Mouse (Mus musculus) forebrain, embryonic 14.5 days (tissue): Measurements from ENCODE around the gene Slc25a40. TPM values are rescaled to one million over a fixed set of nuclear protein-coding genes. Genes with fewer than 3 reads are reported as not detected.
A peak's percentile ranks its signal among the peaks of the same experiment; 100 is the strongest.

Source experiments
- ATAC-seq: fragments of 200-750 bp; cut with Nextera tagmentation; 2 replicates; pipeline ENCODE4 v1.8.0; 2017; ENCODE audit warnings: mild to moderate bottlenecking, moderate library complexity
- DNase-seq: peaks from one replicate; pipeline ENCODE4 v3.0.0-alpha.2; 2015; ENCODE audit warnings: low spot score
- H3K27ac ChIP-seq: fragments of 300-500 bp; sonication (generic); 2 replicates; pipeline ENCODE4 v1.5.1; 2014; ENCODE audit warnings: low read depth, mild to moderate bottlenecking, control low read depth, low read length, moderate library complexity
- H3K27me3 ChIP-seq: fragments of 300-500 bp; sonication (generic); replicated peaks from 2 replicates; pipeline ENCODE4 v1.6.1; 2014; ENCODE audit warnings: low read length, control low read depth, mixed read lengths; ENCODE audit not compliant: control insufficient read depth, insufficient read depth
- H3K36me3 ChIP-seq: fragments of 300-500 bp; sonication (generic); 2 replicates; pipeline ENCODE4 v1.6.1; 2014; ENCODE audit warnings: low read length, control low read depth; ENCODE audit not compliant: control insufficient read depth, insufficient read depth
- H3K4me1 ChIP-seq: fragments of 300-500 bp; sonication (generic); 2 replicates; pipeline ENCODE4 v1.6.1; 2014; ENCODE audit warnings: antibody characterized with exemption, low read length, control low read depth; ENCODE audit not compliant: control insufficient read depth, insufficient read depth
- H3K4me2 ChIP-seq: fragments of 300-500 bp; sonication (generic); 2 replicates; pipeline ENCODE4 v1.6.1; 2014; ENCODE audit warnings: mild to moderate bottlenecking, control low read depth, low read length
- H3K4me3 ChIP-seq: fragments of 300-500 bp; sonication (generic); 2 replicates; pipeline ENCODE4 v1.5.1; 2014; ENCODE audit warnings: low read depth, low read length, control low read depth
- H3K9ac ChIP-seq: fragments of 300-500 bp; sonication (generic); 2 replicates; pipeline ENCODE4 v1.6.1; 2014; ENCODE audit warnings: mild to moderate bottlenecking, low read length, control low read depth, moderate library complexity
- H3K9me3 ChIP-seq: fragments of 300-500 bp; sonication (generic); replicated peaks from 2 replicates; pipeline ENCODE4 v1.6.1; 2016; ENCODE audit warnings: low read length, control low read depth, mixed read lengths; ENCODE audit not compliant: control insufficient read depth
- WGBS: fragments of 180-500 bp; shearing (Covaris S2); extraction: QIAGEN DNeasy Blood & Tissue Kit; methylation state at CpG from one replicate; pipeline ENCODE4 v1.1.7; 2014; 5-methylcytosine and 5-hydroxymethylcytosine counted together
- polyA plus RNA-seq: library from polyadenylated mRNA; unstranded; fragments of >200 nt; fragmentation: Nextera tagmentation; extraction: Ambion mirVana; gene quantifications from 2 replicates; pipeline ENCODE4 v1.2.1, GENCODE M21; 2014

The Slc25a40 gene
- polyA plus RNA-seq, result 6.8 and 7.8 TPM in 2 replicates

- Histone ChIP-seq H3K9ac (peak within 1 kb of the TSS; percentile 88), H3K4me1 (peaks cover 5% of the 10 kb centered on the region; the same call in 1 of the 2 replicates), H3K27ac (peak within 1 kb of the TSS; percentile 78), H3K27me3 (no peaks in the 10 kb centered on the region), H3K36me3 (peaks cover 22% of the 10 kb centered on the region), H3K9me3 (no peaks in the 10 kb centered on the region), H3K4me2 (peak within 1 kb of the TSS; percentile 64), H3K4me3 (peak within 1 kb of the TSS; percentile 71)
- ATAC-seq, result peak; percentile 97
- WGBS, result under 1% methylated on average over 76 of the region's 93 CpGs
- DNase-seq, result peak; percentile 94
Observed at GRCm38 (mm10) chr5:8422157-8422931, at the start of gene Slc25a40, which contains the start of gene Dbf4. Gene Slc25a40 (plus strand): TSS chr5:8422850. Gene Dbf4 (minus strand): TSS chr5:8422716.

DNA sequence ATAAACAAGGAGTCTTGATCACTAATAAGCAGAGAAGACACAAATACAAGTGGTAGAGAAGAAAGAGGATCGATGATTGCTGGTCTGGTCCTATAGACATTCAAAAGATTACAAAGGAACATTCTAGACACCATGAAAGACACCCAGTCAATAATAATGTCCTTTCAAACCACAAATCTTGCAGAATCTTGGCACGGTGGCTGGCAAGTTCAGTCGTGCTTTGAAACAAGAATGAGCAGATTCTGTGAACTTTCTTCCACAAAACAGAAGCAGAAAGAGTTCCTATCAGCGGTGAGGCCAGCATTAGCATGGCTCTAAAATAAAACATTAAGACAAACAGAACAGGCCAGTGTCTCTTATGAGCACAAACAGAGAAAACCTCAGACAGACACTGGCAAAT is 49.2 kb upstream of the Slc25a40 start:
- Histone ChIP-seq H3K4me1 (no peaks in the 10 kb centered on the region), H3K9ac (no peak overlapping the region), H3K9me3 (no peaks in the 10 kb centered on the region), H3K4me2 (no peak overlapping the region), H3K36me3 (no peaks in the 10 kb centered on the region), H3K4me3 (no peak overlapping the region), H3K27me3 (no peaks in the 10 kb centered on the region), H3K27ac (no peak overlapping the region)
- DNase-seq (no peak), ATAC-seq (no peak)
- 75% methylated on average over 4 of the region's 4 CpGs for WGBS

DNA sequence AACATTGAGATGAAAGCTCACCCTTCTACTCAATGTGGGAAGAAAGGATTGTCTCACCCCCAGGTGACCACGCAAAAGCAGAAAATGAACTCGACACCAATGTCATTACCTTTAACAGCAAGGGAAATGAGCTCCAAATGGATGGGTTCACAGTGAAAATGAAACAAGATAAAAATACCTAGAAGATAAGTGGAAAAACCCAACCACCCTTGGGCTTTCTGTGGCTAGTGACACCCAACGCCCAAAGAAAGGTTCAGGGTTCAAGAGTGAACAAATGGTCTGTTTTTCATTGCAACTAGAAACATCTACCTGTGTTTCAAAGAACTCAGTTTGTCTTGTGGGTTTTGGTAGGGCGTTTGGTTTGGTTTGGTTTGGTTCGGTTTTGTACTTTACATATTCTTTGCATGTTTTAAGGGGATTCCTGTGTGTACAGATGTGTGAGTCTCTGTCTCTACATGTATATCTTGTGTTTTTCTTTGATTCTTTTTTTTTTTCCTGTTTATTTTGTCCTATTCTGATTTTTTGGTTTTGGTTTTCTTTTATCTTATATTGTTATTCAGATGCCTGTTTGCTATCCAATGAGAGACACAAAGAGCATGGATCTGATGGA is 48.2 kb upstream of the Slc25a40 start:
- no peak overlapping the region for H3K4me3 ChIP-seq
- DNase-seq, result no peak
- no peaks in the 10 kb centered on the region for H3K4me1 ChIP-seq
- H3K9ac ChIP-seq, result no peak overlapping the region
- no peaks in the 10 kb centered on the region for H3K27me3 ChIP-seq
- no peaks in the 10 kb centered on the region for H3K36me3 ChIP-seq
- H3K27ac ChIP-seq, result no peak overlapping the region
- no peak for ATAC-seq
- H3K4me2 ChIP-seq, result no peak overlapping the region
- 87% methylated on average over 5 of the region's 5 CpGs for WGBS
- no peaks in the 10 kb centered on the region for H3K9me3 ChIP-seq

- WGBS, result 72% methylated on average over 1 of the region's 1 CpGs
- no peak overlapping the region for H3K4me3 ChIP-seq
- ATAC-seq, result no peak
- peaks cover 22% of the 10 kb centered on the region for H3K36me3 ChIP-seq
- no peak overlapping the region for H3K4me2 ChIP-seq
- H3K27me3 ChIP-seq, result no peaks in the 10 kb centered on the region
- no peak for DNase-seq
- H3K4me1 ChIP-seq, result no peaks in the 10 kb centered on the region
- no peaks in the 10 kb centered on the region for H3K9me3 ChIP-seq
- H3K9ac ChIP-seq, result no peak overlapping the region
- H3K27ac ChIP-seq, result no peak overlapping the region
Observed at GRCm38 (mm10) chr5:8393891-8394583, 28.6 kb upstream of the Slc25a40 start.

GRCm38 (mm10) chr5:8397587-8398249 is 24.9 kb upstream of the Slc25a40 start:
- H3K27me3 ChIP-seq, result no peaks in the 10 kb centered on the region
- H3K4me1 ChIP-seq, result no peaks in the 10 kb centered on the region
- H3K36me3 ChIP-seq, result peaks cover 37% of the 10 kb centered on the region
- no peaks in the 10 kb centered on the region for H3K9me3 ChIP-seq
- no peak overlapping the region for H3K4me3 ChIP-seq
- ATAC-seq (no peak), DNase-seq (no peak)
- H3K4me2 ChIP-seq, result no peak overlapping the region
- WGBS, result 93% methylated on average over 13 of the region's 13 CpGs
- H3K9ac ChIP-seq, result no peak overlapping the region
- no peak overlapping the region for H3K27ac ChIP-seq

DNA sequence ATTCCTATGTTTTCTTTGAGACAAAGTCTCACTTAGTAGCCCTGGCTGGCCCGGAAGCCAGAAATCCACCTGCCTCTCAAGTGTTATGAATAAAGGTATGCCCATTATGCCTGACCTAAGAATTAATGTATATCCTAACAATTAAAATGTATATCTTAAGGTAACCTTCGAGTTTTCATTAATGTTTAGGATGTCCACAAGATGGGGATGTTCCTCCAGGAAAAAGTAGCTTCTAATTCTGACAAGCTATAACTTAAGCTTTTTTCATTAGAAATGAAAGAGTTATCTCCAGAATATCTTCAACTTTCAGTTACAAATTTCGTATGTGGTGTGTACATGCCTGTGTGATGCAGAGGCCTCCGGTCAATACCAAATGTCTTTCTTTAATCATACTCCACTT is 13.9 kb upstream of the Slc25a40 start:
- no peak overlapping the region for H3K27ac ChIP-seq
- no peaks in the 10 kb centered on the region for H3K27me3 ChIP-seq
- DNase-seq (peak; percentile 5), ATAC-seq (no peak)
- no peak overlapping the region for H3K4me3 ChIP-seq
- H3K9ac ChIP-seq, result no peak overlapping the region
- H3K4me2 ChIP-seq, result no peak overlapping the region
- 90% methylated on average over 4 of the region's 4 CpGs for WGBS
- peaks cover 41% of the 10 kb centered on the region for H3K36me3 ChIP-seq
- no peaks in the 10 kb centered on the region for H3K9me3 ChIP-seq
- no peaks in the 10 kb centered on the region for H3K4me1 ChIP-seq

- no peak for ATAC-seq
- Histone ChIP-seq H3K9ac (no peak overlapping the region), H3K27me3 (no peaks in the 10 kb centered on the region), H3K4me1 (peaks cover 3% of the 10 kb centered on the region; the same call in 1 of the 2 replicates), H3K9me3 (no peaks in the 10 kb centered on the region), H3K27ac (no peak overlapping the region), H3K4me2 (no peak overlapping the region), H3K36me3 (peaks cover 36% of the 10 kb centered on the region), H3K4me3 (no peak overlapping the region)
- no peak for DNase-seq
- 87% methylated on average over 3 of the region's 3 CpGs for WGBS
Observed at GRCm38 (mm10) chr5:8416683-8417413, 5.8 kb upstream of the Slc25a40 start.

DNA sequence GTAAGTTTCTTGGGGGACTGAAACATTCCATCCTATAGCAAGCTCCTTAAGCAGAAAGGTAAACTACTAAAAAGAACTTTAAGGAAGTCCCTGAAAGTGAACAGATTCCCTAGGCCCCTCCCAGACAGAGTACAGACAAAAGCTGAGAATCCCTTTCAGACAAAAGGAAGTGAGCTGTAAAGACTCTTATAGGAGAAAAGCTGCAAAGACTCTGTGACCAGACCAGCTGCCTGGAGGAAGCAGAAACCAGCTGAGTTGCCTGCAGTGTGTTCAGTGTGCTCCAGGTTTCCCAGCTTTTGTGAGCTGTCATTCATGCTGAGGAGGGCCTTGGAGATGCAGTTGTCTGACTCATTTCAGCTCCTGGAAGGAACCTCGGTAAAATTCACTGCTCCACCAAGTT is 5.2 kb upstream of the Slc25a40 start:
- no peak overlapping the region for H3K4me2 ChIP-seq
- H3K4me3 ChIP-seq, result no peak overlapping the region
- H3K27me3 ChIP-seq, result no peaks in the 10 kb centered on the region
- H3K9me3 ChIP-seq, result no peaks in the 10 kb centered on the region
- WGBS, result 41% methylated on average over 1 of the region's 1 CpGs
- H3K9ac ChIP-seq, result no peak overlapping the region
- H3K36me3 ChIP-seq, result peaks cover 36% of the 10 kb centered on the region
- ATAC-seq (no peak), DNase-seq (no peak)
- no peak overlapping the region for H3K27ac ChIP-seq
- peaks cover 3% of the 10 kb centered on the region; the same call in 1 of the 2 replicates for H3K4me1 ChIP-seq
